Mouse (Mus musculus): ENCODE measurements at regions not wholly inside any gene's neighbourhood (a gene's known extent, or its start where the extent isn't known, plus 50 kb on each side); places are given as distances from the start of the nearest gene placed in this dataset.

DNA sequence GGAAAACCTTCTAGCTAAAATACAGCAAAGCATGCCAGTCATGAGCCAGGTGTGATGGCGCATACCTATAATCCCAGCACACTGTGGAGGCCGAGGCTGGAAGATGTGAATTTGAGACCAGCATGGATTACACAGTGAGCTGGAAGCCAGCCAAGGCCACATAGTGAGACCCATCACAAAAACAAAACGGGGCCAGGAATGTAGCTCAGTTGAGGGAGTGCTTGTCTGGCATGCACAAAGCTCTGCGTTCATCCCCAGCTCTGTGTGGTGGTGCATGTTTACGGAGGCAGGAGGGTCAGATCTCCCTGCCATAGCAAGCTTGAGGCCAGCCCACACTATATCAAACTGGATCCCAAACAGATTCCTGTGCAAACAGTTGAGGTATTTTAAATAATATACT lies 646.4 kb downstream of the Rnf144a start:
- TF ChIP-seq EP300 (IDR thresholded peaks at IDR 0.05; ENCODE audit: insufficient read depth, low read depth, low read length), result no peak
- no peak for TF ChIP-seq CTCF (IDR thresholded peaks at IDR 0.05; ENCODE audit: low read depth, low read length)
- no peak for TF ChIP-seq POLR2A (IDR thresholded peaks at IDR 0.05; ENCODE audit: insufficient read depth, low read length)
